Mouse (Mus musculus) cerebellum, adult 2 months (tissue): ENCODE data around the gene 4930435E12Rik.

ENCODE experiments used
- CTCF ChIP-seq: fragments of 200-500 bp; IDR thresholded peaks from 2 replicates; pipeline ENCODE4 v1.5.1; 2011; ENCODE audit warnings: low read depth, mild to moderate bottlenecking, control low read depth, low read length, moderate library complexity, borderline replicate concordance; ENCODE audit not compliant: insufficient read depth
- POLR2A ChIP-seq: fragments of 200-500 bp; IDR thresholded peaks from 2 replicates; pipeline ENCODE4 v1.6.1; 2011; ENCODE audit warnings: low read length, control low read depth, borderline replicate concordance; ENCODE audit not compliant: insufficient read depth

DNA sequence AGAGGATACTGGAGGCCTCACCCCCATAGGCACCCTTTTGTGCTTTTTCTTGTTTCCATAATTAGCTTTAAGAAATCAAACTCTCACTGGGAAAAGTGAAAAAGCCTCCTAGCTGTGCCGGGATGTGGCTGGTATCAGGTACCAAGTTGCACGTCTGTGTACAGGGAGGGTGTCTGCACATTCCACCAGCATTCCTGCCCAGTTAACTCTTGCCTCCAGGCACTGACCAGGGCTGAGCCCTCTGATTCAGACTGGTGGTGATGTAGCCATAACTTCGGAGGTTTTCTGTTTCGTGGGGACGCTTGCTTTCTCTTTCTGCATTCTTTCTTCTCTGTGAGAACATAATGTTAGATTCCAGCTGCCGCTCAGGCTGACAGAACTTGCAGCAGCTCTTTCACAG lies 35.4 kb downstream of the 4930435E12Rik start:
- TF ChIP-seq CTCF (no peak), POLR2A (no peak)
